Mouse (Mus musculus): ENCODE results near the gene Casq2.
"Not testable (repeated sequence)": the region's sequence is repeated elsewhere in the genome, so short reads cannot be mapped to it uniquely, and the experiment has no call there.

The Casq2 gene

DNA sequence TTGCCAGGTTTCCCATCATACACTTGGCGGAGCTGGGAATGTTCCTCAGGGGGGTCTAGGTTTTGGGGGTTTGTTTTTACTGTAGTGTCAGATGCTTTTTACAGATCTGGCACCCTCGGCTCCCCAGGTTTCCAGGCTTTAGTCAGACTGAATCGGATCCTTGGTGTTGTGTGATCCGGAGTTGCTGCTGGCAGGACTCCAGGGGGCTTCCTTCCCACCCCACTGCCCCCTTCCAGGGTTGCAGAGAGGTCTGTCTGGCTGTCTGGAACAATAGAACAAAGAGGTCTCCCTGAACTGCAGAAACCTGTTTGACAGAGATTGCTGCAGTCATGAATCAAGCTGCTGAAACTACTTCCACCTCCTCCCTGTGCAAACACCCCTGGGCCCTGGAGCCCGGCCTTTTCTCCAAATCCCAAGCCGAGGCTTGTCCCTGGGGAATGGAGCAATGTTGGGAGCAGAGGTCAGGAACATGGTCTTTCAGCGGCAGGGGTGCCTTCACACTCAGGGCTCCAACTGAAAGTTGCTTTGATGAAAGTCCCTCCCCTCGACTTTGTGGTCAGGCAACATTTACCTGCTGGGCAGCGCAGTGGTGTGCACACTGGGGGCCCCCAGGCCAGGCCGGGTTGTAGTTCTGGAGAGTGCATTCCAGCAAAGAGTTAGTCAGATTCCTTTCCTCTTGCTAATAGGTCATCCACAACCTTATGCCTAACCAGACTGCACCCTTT is 49.3 kb downstream of the Casq2 start:
- no peak for DNase-seq (ENCODE audit: low spot score)

DNA sequence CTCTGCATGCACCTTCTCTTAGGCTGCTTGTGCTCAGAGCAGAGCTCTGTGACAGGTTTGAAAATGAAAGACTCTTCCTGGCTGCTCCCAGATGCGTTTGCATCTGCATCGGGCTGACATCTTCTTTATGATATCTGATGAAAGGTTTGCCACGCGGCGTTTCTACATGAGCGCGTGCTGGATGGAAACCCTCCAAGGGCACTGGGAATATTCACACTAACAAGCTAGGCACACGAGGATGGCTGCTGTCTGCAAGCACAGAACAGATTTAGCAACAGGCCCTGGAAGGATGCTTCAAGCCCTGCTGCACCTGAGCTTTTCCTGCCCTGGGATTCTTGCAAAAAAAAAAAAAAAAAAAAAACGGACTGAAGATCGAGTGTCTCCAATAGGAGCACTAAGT is 50.9 kb downstream of the Casq2 start:
- no peak for DNase-seq (ENCODE audit: low spot score)

DNA sequence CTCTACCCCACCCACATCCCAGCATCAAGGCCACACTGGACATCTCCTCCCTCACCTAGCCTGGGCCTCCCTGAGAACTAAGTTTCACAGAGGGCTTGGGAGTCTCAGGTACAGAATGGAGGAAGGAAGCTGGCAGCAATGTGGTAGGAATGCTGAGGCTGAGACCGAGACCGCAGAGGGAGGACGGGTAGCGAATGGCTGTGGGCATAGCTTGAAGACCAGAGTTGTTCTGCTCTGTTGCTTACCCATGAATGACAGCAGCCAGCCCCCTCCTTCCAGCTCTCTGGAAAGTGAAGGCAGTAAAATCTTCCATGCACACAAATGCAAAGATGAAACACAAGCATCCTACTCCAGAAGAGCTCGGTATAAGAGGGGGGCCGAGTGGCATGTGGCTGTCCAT is 52.7 kb downstream of the Casq2 start:
- no peak for DNase-seq (ENCODE audit: low spot score)

DNA sequence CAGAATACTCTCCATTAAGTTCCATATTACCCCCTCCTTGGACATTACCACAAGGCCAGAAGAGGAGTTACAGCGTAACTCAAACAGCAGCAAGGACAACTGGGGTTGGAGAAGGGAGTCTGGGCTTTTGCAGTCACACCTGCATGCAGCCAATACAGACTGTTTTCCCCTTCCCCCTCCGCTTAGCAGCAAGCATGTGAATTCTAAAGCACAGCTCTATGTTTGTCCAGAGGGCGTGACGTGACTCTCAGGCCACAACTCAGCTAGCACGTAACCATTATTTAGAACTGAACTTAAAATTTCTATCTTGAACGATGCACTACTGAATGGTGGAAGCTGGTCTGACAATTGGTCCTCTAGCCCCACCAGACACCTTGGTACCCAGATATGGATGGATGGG is 54.4 kb downstream of the Casq2 start:
- DNase-seq (ENCODE audit: low spot score) = no peak

DNA sequence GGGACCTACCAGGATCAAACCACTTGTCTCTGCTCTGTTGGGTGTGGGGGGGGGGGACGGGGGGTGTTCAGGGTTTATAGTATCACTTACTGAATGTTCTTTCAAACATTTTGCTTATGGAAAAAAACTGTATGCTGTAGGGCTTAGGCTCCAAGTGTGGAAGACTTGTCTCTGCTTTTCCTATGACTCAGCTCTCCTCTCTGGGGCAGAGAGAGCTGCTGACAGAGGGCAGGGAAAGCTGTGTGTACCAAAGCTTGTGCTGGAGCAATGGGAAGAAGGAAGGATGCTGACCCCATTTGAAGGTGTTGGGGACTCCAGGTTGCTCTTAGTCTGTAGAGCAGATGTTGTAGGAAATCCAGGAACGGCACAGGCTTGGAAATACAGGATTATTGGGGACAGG is 55.2 kb downstream of the Casq2 start:
- no peak for DNase-seq (ENCODE audit: low spot score)

DNA sequence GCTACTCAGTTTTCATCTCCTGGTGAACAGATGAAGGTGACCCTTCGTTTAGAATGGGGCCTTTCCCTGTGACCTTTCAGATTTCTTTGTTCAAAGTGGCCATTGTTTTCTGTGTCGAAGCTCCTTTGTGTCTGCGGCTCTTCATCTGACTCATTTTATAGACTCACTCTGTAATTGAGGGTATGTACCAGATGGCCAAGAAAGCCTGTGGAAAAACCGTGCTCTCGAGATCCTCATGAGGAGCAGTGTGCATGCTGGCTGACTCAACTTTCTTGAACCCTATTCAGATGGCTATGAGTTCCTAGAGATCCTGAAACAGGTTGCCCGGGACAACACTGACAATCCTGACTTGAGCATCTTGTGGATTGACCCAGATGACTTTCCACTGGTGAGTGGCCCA is 55.7 kb downstream of the Casq2 start:
- DNase-seq (ENCODE audit: low spot score) = no peak

DNA sequence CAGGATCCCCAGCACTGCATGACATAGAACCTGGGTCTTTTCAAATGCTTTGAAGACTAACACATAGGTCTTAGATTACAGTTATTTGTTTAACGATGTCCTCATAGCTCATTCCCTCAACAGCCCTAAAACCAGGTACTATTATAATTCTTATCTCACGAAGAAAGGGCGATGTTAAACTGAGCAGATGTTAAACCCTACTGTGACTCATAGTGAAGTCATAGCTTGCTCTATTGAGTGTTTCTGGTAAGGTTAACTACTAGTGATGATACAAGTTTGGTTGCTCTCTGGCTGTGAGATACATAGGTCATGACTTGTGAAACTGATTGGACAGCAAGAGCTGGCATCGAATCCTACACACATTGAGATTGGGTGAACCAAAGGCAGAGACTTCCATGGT is 56.7 kb downstream of the Casq2 start:
- no peak for DNase-seq (ENCODE audit: low spot score)

DNA sequence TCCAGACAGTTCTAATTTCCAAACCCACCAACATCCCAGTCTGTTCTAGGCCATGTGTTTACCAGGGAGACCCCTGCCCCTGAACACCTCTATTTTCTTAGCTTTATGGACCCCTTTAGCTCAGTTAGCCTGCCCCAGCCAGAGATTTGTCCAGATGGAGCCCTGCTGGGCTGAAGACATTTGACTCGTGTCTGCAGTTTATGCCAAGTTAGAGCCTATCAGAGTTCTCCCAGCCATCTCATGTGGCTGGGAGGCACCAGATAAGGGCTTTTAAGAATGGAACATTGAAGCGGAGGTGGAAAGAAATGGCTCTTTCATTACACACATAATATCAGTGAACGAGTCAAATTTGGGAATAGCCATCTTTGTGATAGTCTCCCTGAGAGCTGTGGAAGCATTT is 57.3 kb downstream of the Casq2 start:
- DNase-seq (ENCODE audit: low spot score) = no peak

DNA sequence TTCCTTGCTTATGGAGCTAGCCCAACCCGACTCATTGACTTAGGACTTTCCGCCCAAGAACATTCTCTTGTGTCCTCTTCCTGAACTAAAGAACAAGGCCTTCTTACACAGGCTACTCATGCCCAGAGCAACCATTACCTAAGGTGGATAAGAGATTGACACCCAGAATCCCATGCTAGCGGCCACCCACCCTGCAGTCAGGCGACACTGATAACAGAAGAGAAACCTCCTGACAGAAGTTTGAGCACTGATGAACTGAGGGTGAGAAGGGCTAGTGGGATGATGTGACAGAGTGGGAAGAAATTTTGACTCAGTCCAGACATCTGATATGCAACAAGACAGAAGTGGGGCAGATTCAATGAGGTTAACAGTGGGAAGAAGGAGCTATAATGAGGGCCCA is 58.2 kb downstream of the Casq2 start:
- no peak for DNase-seq (ENCODE audit: low spot score)

DNA sequence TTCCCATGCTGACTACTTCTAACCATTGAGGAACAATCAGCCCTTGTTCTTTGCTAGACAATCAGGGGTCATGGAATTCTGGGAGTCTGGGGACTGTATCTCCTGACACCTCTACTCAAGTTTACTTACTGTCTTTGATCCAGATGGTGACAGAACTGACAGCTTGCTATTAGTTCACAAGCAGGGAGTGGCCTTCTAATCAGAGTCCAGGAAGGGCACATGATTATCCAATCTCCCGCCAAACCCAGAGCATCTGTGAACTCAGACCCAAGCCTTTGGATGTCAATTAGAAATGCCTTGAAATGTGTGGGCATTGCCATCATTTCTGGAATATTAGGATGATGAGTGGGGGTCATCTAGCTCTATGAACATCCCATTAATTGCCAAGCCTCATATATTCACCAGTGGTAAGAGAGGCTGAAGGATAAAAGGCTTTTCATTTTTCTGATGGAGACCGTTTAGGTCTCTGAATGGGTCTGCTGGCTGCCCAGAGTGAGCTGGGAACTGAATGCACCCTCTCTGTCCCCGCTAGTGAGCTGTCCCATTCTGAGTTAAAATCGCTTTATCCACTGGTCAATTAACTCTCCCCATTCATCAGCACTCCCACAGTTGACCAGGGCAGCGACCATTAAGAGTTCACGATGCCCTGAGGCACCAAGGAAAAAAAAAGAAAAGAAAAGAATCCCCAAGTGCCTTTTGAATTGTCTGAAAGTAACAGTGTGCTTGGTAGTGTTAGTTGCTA is 59.6 kb downstream of the Casq2 start:
- DNase-seq (ENCODE audit: low spot score) = no peak

DNA sequence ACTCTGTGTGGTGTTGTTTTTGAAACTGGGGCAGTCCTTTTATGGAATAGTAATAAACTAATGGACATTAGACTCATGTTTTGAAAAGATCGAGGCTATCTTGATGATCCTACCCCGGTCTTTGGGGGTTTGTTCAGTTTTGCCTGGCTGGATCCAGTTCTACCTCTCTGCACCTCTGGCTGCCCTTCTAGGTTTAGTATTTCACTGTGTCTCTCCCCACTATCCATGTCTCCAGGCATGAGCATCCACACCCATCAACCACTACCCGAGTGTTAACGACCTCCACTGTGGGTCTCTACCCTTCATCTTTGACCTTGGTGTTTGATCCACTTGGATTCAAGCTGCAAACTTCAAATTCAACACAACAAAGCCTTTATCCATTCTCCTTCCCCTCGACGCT is 60.2 kb downstream of the Casq2 start:
- no peak for DNase-seq (ENCODE audit: low spot score)

DNA sequence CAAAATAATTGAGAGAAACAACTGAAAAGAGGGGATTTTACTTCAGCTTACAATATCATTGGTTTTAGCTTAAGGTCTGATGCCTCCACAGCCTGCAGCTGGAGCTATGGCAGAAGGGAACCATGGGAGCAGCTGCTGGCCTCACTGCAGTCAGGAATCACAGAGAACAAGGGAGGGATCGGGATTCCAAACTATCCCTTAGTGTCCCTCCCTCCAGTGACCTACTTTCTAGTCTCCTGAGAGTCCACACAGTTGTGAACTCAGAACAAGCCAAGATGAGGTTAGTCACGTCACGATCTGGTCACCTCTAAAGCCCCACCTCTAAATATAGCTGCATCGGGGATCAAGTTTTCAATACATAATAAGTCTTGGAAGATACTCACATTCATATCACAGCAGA is 61.0 kb downstream of the Casq2 start:
- DNase-seq (ENCODE audit: low spot score) = no peak

DNA sequence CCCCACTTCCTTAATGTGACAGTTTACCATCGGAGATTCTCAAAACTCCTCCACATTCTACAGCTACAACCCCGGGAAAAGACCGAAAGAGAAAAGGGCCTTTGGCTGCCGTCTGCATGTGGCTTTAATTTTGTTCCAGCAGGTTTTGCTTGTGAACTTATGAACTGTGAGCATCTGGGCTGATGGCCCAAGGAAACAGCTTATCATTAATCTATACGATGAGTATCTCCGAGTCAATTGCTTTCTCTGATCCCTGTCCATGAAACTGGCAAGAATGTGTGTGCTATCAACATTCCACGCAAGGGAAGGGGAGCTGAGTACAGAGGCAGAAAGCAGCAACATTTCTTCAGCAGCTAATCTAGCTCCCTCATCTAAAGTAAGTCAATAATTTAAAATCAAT is 63.7 kb downstream of the Casq2 start:
- DNase-seq (ENCODE audit: low spot score) = no peak

DNA sequence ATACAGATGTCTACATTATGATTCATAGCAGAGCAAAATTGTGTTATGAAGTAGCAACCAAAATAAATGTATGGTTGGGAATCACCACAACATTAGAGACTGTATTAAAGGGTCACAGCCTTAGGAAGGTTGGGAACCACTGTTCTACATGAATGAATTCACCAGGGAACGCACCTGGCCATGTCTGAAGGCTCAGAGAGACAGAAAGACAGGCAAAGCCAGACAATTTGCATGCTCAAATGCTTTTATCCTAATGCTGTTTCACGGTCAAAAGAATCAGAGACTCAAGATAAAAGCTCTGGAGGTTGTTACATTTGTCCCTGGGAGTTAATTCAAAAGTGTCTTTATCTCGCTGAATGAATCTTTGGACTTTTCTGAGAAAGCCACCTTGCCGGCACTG is 65.6 kb downstream of the Casq2 start:
- no peak for DNase-seq (ENCODE audit: low spot score)

DNA sequence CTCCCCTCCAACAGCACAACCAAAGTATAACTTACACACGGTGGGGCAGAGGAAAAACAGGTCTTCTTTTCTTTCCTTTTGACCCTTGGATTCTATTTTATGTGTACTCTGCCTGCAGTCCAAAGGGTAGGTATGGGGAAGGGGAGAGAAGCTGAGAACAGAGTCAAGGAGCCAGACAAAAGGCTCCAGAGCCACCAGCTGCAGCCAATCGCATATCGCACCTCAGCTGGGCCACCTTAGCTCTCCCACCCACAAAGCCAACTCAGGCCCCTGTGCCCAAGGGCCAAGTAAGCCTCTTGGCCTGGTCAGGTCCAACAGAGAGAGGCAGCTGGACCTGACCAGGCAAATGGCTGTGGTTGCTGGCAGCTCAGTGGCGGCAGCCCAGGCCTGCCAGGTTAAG is 66.3 kb downstream of the Casq2 start:
- no peak for DNase-seq (ENCODE audit: low spot score)

DNA sequence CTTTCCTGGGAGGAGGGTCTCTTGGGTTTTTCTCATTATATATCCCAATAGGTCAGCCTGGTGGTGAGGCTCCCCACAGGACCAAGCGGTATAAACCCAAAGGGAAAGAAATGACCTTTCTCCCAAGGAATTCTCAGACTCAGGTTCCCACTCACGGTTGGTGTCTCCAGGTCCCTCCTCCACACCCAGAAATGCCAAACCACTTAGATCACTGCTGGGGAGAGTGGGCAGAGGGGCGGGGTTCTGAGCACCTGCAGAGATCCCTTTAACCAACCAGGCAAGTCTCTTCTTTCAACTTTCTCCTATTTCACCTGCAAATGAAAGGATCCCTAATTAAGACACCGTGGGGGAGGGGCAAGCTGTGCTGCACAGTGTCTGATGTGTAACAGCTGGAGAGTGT is 66.7 kb downstream of the Casq2 start:
- no peak for DNase-seq (ENCODE audit: low spot score)

DNA sequence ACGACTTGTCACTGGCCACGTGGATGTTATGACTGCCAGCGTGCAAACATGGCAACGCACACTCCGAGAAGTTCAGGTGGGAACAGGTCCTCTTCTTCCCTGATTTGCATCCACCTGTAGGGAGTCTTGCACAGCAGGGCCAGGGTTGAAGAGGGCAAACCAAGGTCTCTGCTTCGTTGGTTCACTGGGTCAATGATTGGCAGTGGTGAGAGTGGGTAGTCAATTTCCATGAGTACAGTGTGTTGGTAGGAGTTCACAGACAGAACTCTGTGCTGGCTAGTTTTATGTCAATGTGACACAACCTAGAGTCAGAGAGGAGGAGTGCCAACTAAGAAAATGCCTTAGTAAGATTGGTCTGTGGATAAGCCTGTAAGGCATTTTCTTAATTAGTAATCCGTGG is 67.9 kb downstream of the Casq2 start:
- no peak for DNase-seq (ENCODE audit: low spot score)

DNA sequence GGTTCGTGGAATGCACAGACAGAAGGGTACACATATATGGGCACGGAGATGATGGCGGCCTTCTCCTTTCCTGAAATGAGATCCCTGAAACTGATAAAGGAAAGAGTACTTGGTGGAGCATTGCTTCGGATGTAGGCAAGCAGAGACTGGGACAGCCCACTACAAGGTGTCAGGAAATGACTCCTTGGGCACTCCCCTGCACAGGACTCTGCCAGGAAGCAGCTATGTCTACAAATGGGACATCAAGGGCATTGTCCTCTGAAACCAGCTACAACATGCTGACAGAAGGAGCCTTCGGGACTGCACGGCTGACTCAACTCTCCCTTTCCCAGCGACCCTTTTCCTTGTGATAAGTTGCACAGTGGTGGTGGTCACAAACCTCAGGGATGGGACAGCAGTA is 70.5 kb downstream of the Casq2 start:
- DNase-seq (ENCODE audit: low spot score) = no peak

DNA sequence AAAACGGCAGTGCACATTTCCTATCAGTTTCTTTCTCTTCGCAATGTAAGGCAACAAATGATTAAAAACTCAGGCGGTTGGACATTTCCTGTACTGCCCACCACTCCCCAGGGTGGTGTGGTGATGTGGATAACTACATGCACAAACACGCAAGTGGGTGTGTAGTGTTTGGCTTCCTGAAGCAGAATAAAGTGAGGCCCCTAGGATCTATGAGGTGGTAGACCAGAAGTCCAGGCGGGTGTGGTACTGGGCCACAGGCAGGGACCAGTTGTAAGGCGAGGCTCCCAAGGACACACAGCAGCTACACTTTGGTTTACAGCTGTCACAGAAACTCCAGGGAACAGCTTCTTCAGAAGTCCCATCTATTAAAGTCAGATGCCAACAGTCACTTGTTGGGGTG is 71.4 kb downstream of the Casq2 start:
- no peak for DNase-seq (ENCODE audit: low spot score)

DNA sequence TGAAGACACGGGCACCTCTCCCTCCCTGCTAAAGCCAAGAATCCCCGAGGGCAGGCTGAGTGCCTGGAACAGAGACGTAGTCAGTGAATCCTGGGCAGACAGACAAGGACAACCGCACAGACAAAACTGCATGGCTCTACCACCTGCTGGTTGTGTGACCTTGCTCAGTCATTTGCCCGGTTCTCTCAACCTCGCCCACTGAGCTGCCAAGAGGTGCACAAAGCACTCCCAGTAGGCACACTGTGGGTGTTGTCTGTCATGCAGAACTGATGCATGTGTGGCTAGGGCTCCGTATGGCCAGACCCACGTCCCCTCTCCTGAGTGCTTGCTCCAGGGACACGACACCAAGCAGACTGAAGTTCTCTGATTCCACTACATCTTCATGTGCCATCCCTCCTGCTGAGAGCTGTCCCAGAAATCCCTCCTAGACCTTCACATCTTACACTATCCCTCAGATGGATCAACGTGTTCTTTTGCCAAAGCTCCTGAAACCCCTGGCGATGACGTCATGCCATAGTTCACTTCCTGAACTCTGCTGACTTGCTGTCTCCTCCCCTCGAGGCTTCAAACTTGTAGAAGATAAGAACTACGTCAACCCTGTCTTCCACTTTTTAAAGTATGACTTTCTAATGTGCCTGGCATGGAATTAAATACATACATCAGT is 72.7 kb downstream of the Casq2 start:
- DNase-seq (ENCODE audit: low spot score) = no peak

DNA sequence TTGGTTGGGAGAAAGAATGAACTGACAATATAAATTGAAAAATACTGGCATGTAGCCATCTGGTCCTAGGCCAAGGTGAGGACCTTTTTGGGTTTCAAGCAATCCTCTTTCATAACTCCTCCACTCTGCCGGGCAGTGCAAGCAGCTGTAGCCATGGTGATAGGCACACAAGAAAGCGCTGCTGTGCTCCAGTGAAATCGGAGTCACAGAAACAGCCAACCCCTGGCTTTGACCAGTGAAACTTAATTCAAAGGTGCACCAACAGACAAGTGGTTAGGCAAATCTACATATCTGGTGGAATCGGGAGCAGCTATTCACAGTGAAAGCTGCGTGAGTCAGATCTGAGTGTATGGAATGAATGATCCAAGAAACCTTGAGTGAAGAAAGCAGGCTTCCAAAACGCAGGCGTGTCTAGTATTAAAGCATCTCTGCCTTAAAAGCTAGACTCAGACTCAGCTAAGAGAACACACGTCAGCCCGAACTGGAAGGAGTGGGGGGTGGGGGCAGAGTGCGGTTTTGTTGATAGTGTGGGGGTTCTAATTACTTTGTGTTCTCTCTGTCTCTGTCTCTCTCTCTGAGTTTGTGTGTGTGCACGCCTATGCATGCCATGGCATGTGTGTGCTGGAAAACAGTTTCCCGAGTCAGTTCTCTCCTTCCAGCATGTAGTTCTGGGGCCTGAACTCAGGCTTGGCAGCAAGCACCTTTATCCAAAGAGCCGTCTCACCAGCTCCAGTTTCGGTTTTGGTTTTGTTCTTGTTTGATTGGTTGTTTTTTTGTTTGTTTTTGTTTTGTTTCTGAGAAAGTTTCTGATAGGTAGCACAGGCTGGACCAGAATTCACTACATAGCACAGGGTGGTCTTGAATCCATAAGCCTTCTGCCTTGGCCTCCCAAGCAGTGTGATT is 73.5 kb downstream of the Casq2 start:
- no peak for DNase-seq (ENCODE audit: low spot score)

DNA sequence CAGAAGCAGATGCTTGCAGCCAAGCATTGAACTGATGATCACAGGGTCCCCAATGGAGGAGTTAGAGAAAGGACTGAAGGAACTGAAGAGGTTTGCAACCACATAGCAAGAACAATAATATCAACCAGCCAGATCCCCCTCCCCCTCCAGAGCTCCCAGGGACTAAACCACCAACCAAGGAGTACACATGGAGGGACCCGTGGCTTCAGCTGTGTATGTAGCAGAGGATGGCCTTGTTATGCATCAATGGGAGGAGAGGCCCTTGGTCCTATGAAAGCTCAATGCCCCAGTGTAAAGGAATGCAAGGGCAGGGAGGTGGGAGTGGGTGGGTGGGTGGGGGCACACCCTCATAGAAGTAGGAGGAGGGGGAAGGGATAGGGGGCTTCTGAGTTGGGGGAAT is 77.6 kb downstream of the Casq2 start:
- not testable (repeated sequence) for DNase-seq (ENCODE audit: low spot score)

Measured in ovary, postnatal 10 days (tissue).